9 mouse cellular contexts compared by ENCODE assay signal in the genomic region with DNA sequence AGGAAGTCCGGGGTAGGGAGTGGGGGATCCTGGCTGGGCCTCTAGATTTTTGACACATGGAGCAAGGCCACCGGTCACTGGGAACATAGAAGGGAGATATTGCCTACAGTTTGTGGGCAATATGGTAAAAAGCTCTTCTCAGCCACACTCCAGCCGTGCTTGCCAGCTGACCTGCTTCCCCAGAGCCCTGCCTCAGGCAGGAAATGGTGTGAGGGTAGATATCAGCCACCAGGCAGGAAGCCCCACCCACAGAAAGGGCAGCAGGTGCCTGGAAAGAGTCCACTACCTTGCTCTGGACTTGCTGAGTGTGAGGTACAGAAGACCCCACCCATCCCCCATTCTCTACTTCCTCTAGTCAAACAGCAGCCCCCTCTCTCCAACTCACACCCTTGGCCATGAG.
DNase-seq lines count a peak whose midpoint lies in the region; ATAC-seq lines count a peak whose summit lies in the region.
"Had no signal": no experiment of that assay in that cellular context is flagged by ENCODE, and none has a peak within 500 bp of the region (broad histone marks: within the 10 kb centered on the region; RNA-seq: fewer than 3 reads in every experiment).

No protein-coding gene starts in this region.

- intact Hi-C loops in left cerebral cortex, postnatal 36 days (cut with DNase I) = no loop called here

- 0 out of 2 replicates have a peak overlapping the region, but pooled peaks have one; percentile 12 for H3K9ac ChIP-seq in intestine, embryonic 16.5 days (ENCODE audit: low read depth, low read length)
- no peak overlapping the region for H3K9ac ChIP-seq in lung, embryonic 15.5 days

- H3K27me3 ChIP-seq in intestine, embryonic 16.5 days (replicated peaks; ENCODE audit: control insufficient read depth, insufficient read depth, low read length) = no peaks in the 10 kb centered on the region
- no peaks in the 10 kb centered on the region for H3K27me3 ChIP-seq in lung, embryonic 15.5 days
- no peaks in the 10 kb centered on the region for H3K27me3 ChIP-seq in hindbrain, embryonic 10.5 days (ENCODE audit: insufficient read depth, poor library complexity, severe bottlenecking)
- H3K27me3 ChIP-seq: Patski had no signal

- H3K9me3 ChIP-seq in intestine, embryonic 16.5 days (ENCODE audit: control insufficient read depth, low read length) = no peaks in the 10 kb centered on the region
- H3K9me3 ChIP-seq in lung, embryonic 15.5 days = no peaks in the 10 kb centered on the region
- H3K9me3 ChIP-seq in hindbrain, embryonic 10.5 days = no peaks in the 10 kb centered on the region

- DNase-seq in testis, postnatal 10 days (ENCODE audit: low spot score) = peak; percentile 19
- DNase-seq in testis, postnatal 14 days (ENCODE audit: low spot score) = no peak
- DNase-seq in thymus, postnatal 4 days = peak; percentile 64
- no peak for DNase-seq in hindbrain, embryonic 10.5 days (ENCODE audit: low spot score)
- no peak for DNase-seq in left cerebral cortex, postnatal 36 days (ENCODE audit: low spot score in 2 of 2)
- no peak for DNase-seq in right cerebral cortex, postnatal 14 days

- peaks cover 10% of the 10 kb centered on the region; the same call in 1 of the 2 replicates for H3K4me1 ChIP-seq in intestine, embryonic 16.5 days (ENCODE audit: control insufficient read depth, insufficient read depth, low read length)
- H3K4me1 ChIP-seq in lung, embryonic 15.5 days = peaks cover 37% of the 10 kb centered on the region
- H3K4me1 ChIP-seq in hindbrain, embryonic 10.5 days (replicated peaks) = peaks cover 7% of the 10 kb centered on the region; the same call in 1 of the 2 replicates

- WGBS in intestine, embryonic 16.5 days = 61% methylated on average over 3 of the region's 3 CpGs
- 51% methylated on average over 3 of the region's 3 CpGs for WGBS in lung, embryonic 15.5 days
- WGBS in hindbrain, embryonic 10.5 days = 85% methylated on average over 3 of the region's 3 CpGs

- no peak overlapping the region for H3K4me3 ChIP-seq in intestine, embryonic 16.5 days (ENCODE audit: low read length)
- no peak overlapping the region for H3K4me3 ChIP-seq in lung, embryonic 15.5 days
- H3K4me3 ChIP-seq in hindbrain, embryonic 10.5 days = no peak overlapping the region

- no peak overlapping the region for H3K4me2 ChIP-seq in intestine, embryonic 16.5 days (ENCODE audit: low read depth, low read length)
- H3K4me2 ChIP-seq in lung, embryonic 15.5 days = no peak overlapping the region

- H3K36me3 ChIP-seq in intestine, embryonic 16.5 days (ENCODE audit: control insufficient read depth, insufficient read depth, low read length) = no peaks in the 10 kb centered on the region
- no peaks in the 10 kb centered on the region for H3K36me3 ChIP-seq in lung, embryonic 15.5 days
- H3K36me3 ChIP-seq in hindbrain, embryonic 10.5 days = no peaks in the 10 kb centered on the region

- peak overlapping the region; percentile 20 for H3K27ac ChIP-seq in intestine, embryonic 16.5 days (ENCODE audit: low read length)
- peak overlapping the region; percentile 51 for H3K27ac ChIP-seq in lung, embryonic 15.5 days
- H3K27ac ChIP-seq in hindbrain, embryonic 10.5 days = no peak overlapping the region

- ATAC-seq in intestine, embryonic 16.5 days = peak; percentile 51; the same call in 1 of the 2 replicates
- ATAC-seq in lung, embryonic 15.5 days (ENCODE audit: borderline replicate concordance, extremely low read depth, low FRiP score, low TSS enrichment) = 0 out of 2 replicates have a peak, but pooled peaks have one; percentile 41
- ATAC-seq: Patski had no signal

Comparison
In these comparisons a context has a peak if more than half of its experiments do, and no peak if none do; other contexts are left out.
1. DNase-seq: peak in testis, postnatal 10 days (single experiment) and thymus, postnatal 4 days (single experiment); none in testis, postnatal 14 days (single experiment), hindbrain, embryonic 10.5 days (single experiment), left cerebral cortex, postnatal 36 days (0 of 2) and right cerebral cortex, postnatal 14 days (single experiment).